7 mouse cellular contexts compared by ENCODE assay signal in genomic region chr19:53248023-53248494, GRCm38 (mm10).
DNase-seq lines count a peak whose midpoint lies in the region; ATAC-seq lines count a peak whose summit lies in the region.

No protein-coding gene starts in this region.

- H3K27me3 ChIP-seq in forebrain, embryonic 13.5 days, result no peaks in the 10 kb centered on the region
- no peaks in the 10 kb centered on the region for H3K27me3 ChIP-seq in hindbrain, embryonic 12.5 days

- peak; percentile 89 for DNase-seq in NIH3T3 (ENCODE audit: low read depth)
- peak; percentile 49 for DNase-seq in cerebellum, adult 11 months
- peak; percentile 51 for DNase-seq in layer of hippocampus, adult 9-11 months
- DNase-seq in lung, postnatal 10 days, result peak; percentile 70
- DNase-seq in retina, adult 2 months (ENCODE audit: low read depth, low spot score), result peak; percentile 43

- no peaks in the 10 kb centered on the region for H3K9me3 ChIP-seq in forebrain, embryonic 13.5 days (replicated peaks)
- no peaks in the 10 kb centered on the region for H3K9me3 ChIP-seq in hindbrain, embryonic 12.5 days (replicated peaks)

- no peak overlapping the region for H3K9ac ChIP-seq in forebrain, embryonic 13.5 days
- H3K9ac ChIP-seq in hindbrain, embryonic 12.5 days, result no peak overlapping the region

- H3K27ac ChIP-seq in forebrain, embryonic 13.5 days, result no peak overlapping the region
- no peak overlapping the region for H3K27ac ChIP-seq in hindbrain, embryonic 12.5 days

- WGBS in forebrain, embryonic 13.5 days, result 15% methylated on average over 11 of the region's 11 CpGs
- 17% methylated on average over 11 of the region's 11 CpGs for WGBS in hindbrain, embryonic 12.5 days

- H3K36me3 ChIP-seq in forebrain, embryonic 13.5 days (ENCODE audit: poor library complexity, severe bottlenecking), result 0 out of 2 replicates have a peak, but pooled peaks cover 4% of the 10 kb centered on the region
- H3K36me3 ChIP-seq in hindbrain, embryonic 12.5 days, result no peaks in the 10 kb centered on the region

- no peak overlapping the region for H3K4me3 ChIP-seq in forebrain, embryonic 13.5 days
- no peak overlapping the region for H3K4me3 ChIP-seq in hindbrain, embryonic 12.5 days

- peak overlapping the region; percentile 29; the same call in 1 of the 2 replicates for H3K4me2 ChIP-seq in forebrain, embryonic 13.5 days
- H3K4me2 ChIP-seq in hindbrain, embryonic 12.5 days (replicated peaks), result peak overlapping the region; percentile 37

- peaks cover 4% of the 10 kb centered on the region; the same call in 1 of the 2 replicates for H3K4me1 ChIP-seq in forebrain, embryonic 13.5 days
- peaks cover 2% of the 10 kb centered on the region; the same call in 1 of the 2 replicates for H3K4me1 ChIP-seq in hindbrain, embryonic 12.5 days

- ATAC-seq in forebrain, embryonic 13.5 days, result peak; percentile 66; the same call in 1 of the 2 replicates
- 0 out of 2 replicates have a peak, but pooled peaks have one; percentile 32 for ATAC-seq in hindbrain, embryonic 12.5 days (ENCODE audit: low FRiP score)
